Mouse (Mus musculus): ENCODE results near the gene Tmem178. TPM values are rescaled to one million over a fixed set of nuclear protein-coding genes. Genes with fewer than 3 reads are reported as not detected.
A peak's percentile ranks its signal among the peaks of the same experiment; 100 is the strongest.

Tmem178 gene
- polyA plus RNA-seq, 1 experiment from 2014 or later, result 2.4 TPM

DNA sequence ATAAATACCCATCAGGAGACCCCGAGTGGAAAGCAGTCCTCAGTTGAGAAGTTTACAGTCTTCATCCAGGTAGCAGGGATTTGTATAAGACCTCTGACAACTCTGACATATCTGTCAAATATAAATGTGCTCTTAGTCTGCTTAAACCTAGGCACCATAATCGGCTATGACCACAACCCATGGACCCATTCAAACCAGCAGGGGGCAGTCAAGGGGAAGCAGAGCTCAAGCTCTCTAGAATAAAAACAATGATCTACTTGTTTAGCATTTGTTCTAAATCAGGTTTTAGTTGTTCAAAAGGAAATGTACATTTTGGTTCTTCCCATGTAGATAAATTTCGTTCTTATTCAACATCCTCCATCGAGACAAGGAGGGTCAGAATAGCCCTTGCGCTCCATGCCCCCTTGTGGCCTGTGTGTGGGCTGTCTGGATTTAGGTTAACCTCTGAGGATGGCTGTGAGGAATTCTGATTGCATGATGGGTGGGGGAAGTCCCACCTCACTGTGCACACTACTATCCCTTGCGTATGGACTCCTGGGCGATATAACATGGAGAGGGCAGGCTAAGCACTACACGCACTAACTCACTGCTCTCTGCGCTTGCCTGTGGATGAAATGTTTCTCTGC lies 101.2 kb downstream of the Tmem178 start:
- Histone ChIP-seq H3K4me1 (peaks cover 9% of the 10 kb centered on the region), H3K27ac (replicated peaks) (no peak overlapping the region), H3K27me3 (replicated peaks; ENCODE audit: low read depth, poor library complexity, severe bottlenecking) (no peaks in the 10 kb centered on the region), H3K36me3 (replicated peaks) (peaks cover 64% of the 10 kb centered on the region), H3K4me3 (no peak overlapping the region), H3K9me3 (no peaks in the 10 kb centered on the region)
- WGBS, result 92% methylated on average over 9 of the region's 9 CpGs
- peak; percentile 23 for DNase-seq (ENCODE audit: low spot score)

GRCm38 (mm10) chr17:81047930-81048564 lies 103.6 kb downstream of the Tmem178 start:
- Histone ChIP-seq H3K4me1 (peaks cover 9% of the 10 kb centered on the region), H3K27me3 (replicated peaks; ENCODE audit: low read depth, poor library complexity, severe bottlenecking) (no peaks in the 10 kb centered on the region), H3K9me3 (no peaks in the 10 kb centered on the region), H3K4me3 (no peak overlapping the region), H3K27ac (replicated peaks) (peak overlapping the region; percentile 69), H3K36me3 (replicated peaks) (peaks cover 60% of the 10 kb centered on the region)
- WGBS, result 71% methylated on average over 7 of the region's 7 CpGs
- peak; percentile 38 for DNase-seq (ENCODE audit: low spot score)

Other genes starting within 250 kb of the Tmem178 start
- gene Map4k3, start 216.1 kb upstream of the Tmem178 start, polyA plus RNA-seq (2016; fragmentation: Nextera tagmentation; extraction: Ambion mirVana), result 19.4 and 22.3 TPM in 2 replicates
- 14.0 and 14.4 TPM in 2 replicates for gene Thumpd2, start 120.5 kb downstream of the Tmem178 start, polyA plus RNA-seq (2016; fragmentation: Nextera tagmentation; extraction: Ambion mirVana)